Mouse (Mus musculus) CD4-positive naive resting alpha-beta T cell, adult 57 days (primary cell): ENCODE data around the gene Gm19935. TPM values are rescaled to one million over a fixed set of nuclear protein-coding genes. Genes with fewer than 3 reads are reported as not detected.

ENCODE experiments used
- total RNA-seq: library from RNA; stranded (reverse); gene quantifications from one replicate; pipeline ENCODE4 v1.2.4, GENCODE M21; 2023

The Gm19935 gene
- total RNA-seq: not detected

DNA sequence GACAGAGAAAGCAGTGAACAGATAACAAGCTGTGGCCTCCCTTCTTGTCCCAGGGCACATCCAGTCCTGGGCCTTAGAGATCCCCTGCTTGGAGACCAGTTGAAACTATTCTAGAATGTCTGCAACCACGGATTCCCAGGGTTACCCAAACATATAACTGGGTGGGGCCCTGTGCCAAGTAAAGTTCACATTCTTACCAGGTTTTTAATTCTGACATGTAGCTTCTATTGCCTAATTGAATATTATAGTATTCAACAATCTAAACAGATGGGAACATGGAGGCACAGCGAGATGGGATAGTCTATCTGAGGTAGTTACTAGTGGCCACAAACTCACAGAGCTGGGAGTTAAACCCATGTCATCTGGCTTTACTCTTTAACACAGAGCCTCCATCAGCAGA is at the start of gene Gm19935:
TSS of gene Gm19935 (minus strand) at position 101 of the 400 bp plus-strand sequence.

GRCm38 (mm10) chr8:90828181-90828986 is 11.2 kb upstream of the Gm19935 start, which contains the start of gene Chd9:
Gene Chd9, plus strand, starts transcription at chr8:90828352.

Other genes starting within 250 kb of the Gm19935 start
- 88.7 TPM for gene Chd9, start 11.0 kb upstream of the Gm19935 start, total RNA-seq